Mouse (Mus musculus) CD4-positive, CD25-positive, alpha-beta regulatory T cell, adult 2 months (primary cell): ENCODE measurements at regions not wholly inside any gene's neighbourhood (a gene's known extent, or its start where the extent isn't known, plus 50 kb on each side); places are given as distances from the start of the nearest gene placed in this dataset.
"Not testable (repeated sequence)": the region's sequence is repeated elsewhere in the genome, so short reads cannot be mapped to it uniquely, and the experiment has no call there.

Experiments
- DNase-seq: peaks from one replicate; pipeline ENCODE4 v3.0.0-alpha.2; 2012; ENCODE audit warnings: low read depth, low spot score

- no peak for DNase-seq
These were observed 194.4 kb upstream of the Ppp6c start for GRCm38 (mm10) chr2:39420696-39421095.

- no peak for DNase-seq
These were observed 174.1 kb upstream of the Ppp6c start for GRCm38 (mm10) chr2:39400336-39400735.

- DNase-seq = no peak
These were observed 173.3 kb upstream of the Ppp6c start for GRCm38 (mm10) chr2:39399523-39399922.

GRCm38 (mm10) chr2:39394643-39395042 is 168.4 kb upstream of the Ppp6c start:
- DNase-seq = no peak

GRCm38 (mm10) chr2:39377264-39377663 is 151.0 kb upstream of the Ppp6c start:
- no peak for DNase-seq

- peak; percentile 95 for DNase-seq
These were observed 147.0 kb upstream of the Ppp6c start for GRCm38 (mm10) chr2:39373068-39373779.

GRCm38 (mm10) chr2:39344207-39344606 is 118.0 kb upstream of the Ppp6c start:
- no peak for DNase-seq

- no peak for DNase-seq
These were observed 114.2 kb upstream of the Ppp6c start for GRCm38 (mm10) chr2:39340406-39340805.

- DNase-seq = no peak
These were observed 112.8 kb upstream of the Ppp6c start for GRCm38 (mm10) chr2:39338832-39339649.

- DNase-seq = no peak
These were observed 111.3 kb upstream of the Ppp6c start for GRCm38 (mm10) chr2:39337524-39337923.

- DNase-seq = peak; percentile 59
These were observed 99.7 kb upstream of the Ppp6c start for GRCm38 (mm10) chr2:39325715-39326493.

- DNase-seq = not testable (repeated sequence)
These were observed 98.9 kb upstream of the Ppp6c start for GRCm38 (mm10) chr2:39325122-39325521.

GRCm38 (mm10) chr2:39299798-39300382 is 73.6 kb upstream of the Ppp6c start:
- DNase-seq = no peak

- DNase-seq = no peak
These were observed 73.0 kb upstream of the Ppp6c start for GRCm38 (mm10) chr2:39299290-39299689.

- DNase-seq = no peak
These were observed 69.2 kb upstream of the Ppp6c start for GRCm38 (mm10) chr2:39295435-39295834.

GRCm38 (mm10) chr2:39278218-39278617 is 52.0 kb upstream of the Ppp6c start:
- peak; percentile 27 for DNase-seq
